Comparison of ENCODE assay signal across 11 mouse cellular contexts in the genomic region with DNA sequence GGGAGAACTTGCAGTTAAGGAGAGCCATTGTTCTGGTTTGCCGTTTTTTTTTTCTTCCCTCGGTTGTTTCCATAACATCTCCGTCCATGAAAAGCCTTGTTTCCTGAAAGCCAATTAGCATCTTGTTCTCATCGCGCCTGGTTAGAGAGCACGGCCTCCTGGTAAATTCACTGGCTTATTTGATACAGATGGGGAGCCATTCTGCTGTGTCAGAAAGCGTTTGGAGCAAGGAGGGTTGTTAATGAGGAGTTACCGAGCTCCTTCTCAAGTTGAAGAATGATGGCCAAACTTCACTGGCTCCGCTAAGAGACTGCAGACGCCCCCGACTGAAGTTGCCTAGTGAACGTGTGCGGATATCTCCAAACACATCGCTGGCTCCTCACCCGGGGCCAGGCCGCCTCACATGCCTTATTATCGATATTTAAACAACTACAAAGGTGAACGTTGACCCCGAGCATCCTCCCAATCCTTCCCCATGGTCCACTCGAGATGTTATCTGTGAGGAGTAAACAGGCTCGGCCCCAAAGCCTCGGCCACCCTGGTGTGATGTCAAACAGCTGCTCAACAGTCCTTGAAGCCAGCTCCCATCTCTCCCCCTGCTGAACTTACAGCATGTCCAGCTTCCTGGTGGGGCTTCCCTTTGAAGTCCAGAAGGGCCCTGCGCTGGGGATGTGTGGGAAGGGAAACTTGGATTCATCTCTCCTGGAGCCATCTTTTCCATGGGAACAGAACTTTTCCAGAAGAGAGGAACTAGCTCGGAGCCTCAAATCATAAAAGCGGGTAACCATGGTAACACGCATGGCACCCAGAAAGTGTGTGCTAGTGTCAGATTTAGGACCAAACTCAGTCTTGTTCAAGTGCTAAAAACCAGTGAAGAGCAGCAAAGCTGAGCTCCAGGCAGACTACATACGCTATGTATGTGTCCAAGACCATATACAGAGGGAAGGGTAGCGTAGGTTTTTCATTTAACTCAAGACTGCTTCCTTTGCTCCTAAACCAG.
DNase-seq lines count a peak whose midpoint lies in the region; ATAC-seq and TF ChIP-seq lines count a peak whose summit lies in the region.
"Had no signal": no experiment of that assay in that cellular context is flagged by ENCODE, and none has a peak within 500 bp of the region (broad histone marks: within the 10 kb centered on the region; RNA-seq: fewer than 3 reads in every experiment).

No protein-coding gene starts in this region.

- H3K4me2 ChIP-seq in lung, embryonic 14.5 days, result no peak overlapping the region
- no peak overlapping the region for H3K4me2 ChIP-seq in embryonic facial prominence, embryonic 12.5 days (replicated peaks)
- H3K4me2 ChIP-seq: midbrain, embryonic 12.5 days; stomach, embryonic 15.5 days had no signal

- TF ChIP-seq CTCF in lung, embryonic 14.5 days (IDR thresholded peaks at IDR 0.05; ENCODE audit: low read depth), result no peak

- no peaks in the 10 kb centered on the region for H3K27me3 ChIP-seq in lung, embryonic 14.5 days (ENCODE audit: insufficient read depth, low read length)
- H3K27me3 ChIP-seq in embryonic facial prominence, embryonic 12.5 days, result no peaks in the 10 kb centered on the region; the same call in 1 of the 2 replicates
- peaks cover 12% of the 10 kb centered on the region; the same call in 1 of the 2 replicates for H3K27me3 ChIP-seq in heart, embryonic 10.5 days (ENCODE audit: insufficient read depth, poor library complexity, severe bottlenecking)
- H3K27me3 ChIP-seq: midbrain, embryonic 12.5 days; stomach, embryonic 15.5 days had no signal

- 10% methylated on average over 28 of the region's 28 CpGs for WGBS in lung, embryonic 14.5 days
- WGBS in embryonic facial prominence, embryonic 12.5 days, result 47% methylated on average over 28 of the region's 28 CpGs
- WGBS in heart, embryonic 10.5 days, result 39% methylated on average over 28 of the region's 28 CpGs

- peak overlapping the region; percentile 84 for H3K27ac ChIP-seq in lung, embryonic 14.5 days (ENCODE audit: low read depth)
- H3K27ac ChIP-seq in embryonic facial prominence, embryonic 12.5 days, result peak overlapping the region; percentile 23; the same call in 1 of the 2 replicates
- no peak overlapping the region for H3K27ac ChIP-seq in heart, embryonic 10.5 days
- H3K27ac ChIP-seq: midbrain, embryonic 12.5 days; stomach, embryonic 15.5 days had no signal

- H3K4me3 ChIP-seq in lung, embryonic 14.5 days (ENCODE audit: low read depth, low read length), result no peak overlapping the region
- no peak overlapping the region for H3K4me3 ChIP-seq in embryonic facial prominence, embryonic 12.5 days
- H3K4me3 ChIP-seq in heart, embryonic 10.5 days, result no peak overlapping the region
- H3K4me3 ChIP-seq: midbrain, embryonic 12.5 days; stomach, embryonic 15.5 days had no signal

- DNase-seq in lung, embryonic 14.5 days, result peak; percentile 91
- DNase-seq in lung, postnatal 14 days, result no peak
- peak; percentile 11 to 63 for DNase-seq in layer of hippocampus, adult 18-20 months (ENCODE audit: low spot score in 2 of 2)
- DNase-seq in ovary, postnatal 14 days (ENCODE audit: low spot score), result peak; percentile 29
- no peak for DNase-seq in thymus, adult 18-20 months
- DNase-seq in testis, postnatal 10 days (ENCODE audit: low spot score), result no peak
- no peak for DNase-seq in heart, embryonic 10.5 days (ENCODE audit: low spot score)

- no peaks in the 10 kb centered on the region for H3K9me3 ChIP-seq in lung, embryonic 14.5 days (ENCODE audit: low read depth, low read length)
- H3K9me3 ChIP-seq in embryonic facial prominence, embryonic 12.5 days, result no peaks in the 10 kb centered on the region
- no peaks in the 10 kb centered on the region for H3K9me3 ChIP-seq in heart, embryonic 10.5 days
- H3K9me3 ChIP-seq: midbrain, embryonic 12.5 days; stomach, embryonic 15.5 days had no signal

- peak; percentile 93 for ATAC-seq in lung, embryonic 14.5 days (ENCODE audit: insufficient read depth)
- ATAC-seq in embryonic facial prominence, embryonic 12.5 days (ENCODE audit: insufficient number of reproducible peaks, insufficient read depth, low FRiP score, low TSS enrichment), result no peak

- no peaks in the 10 kb centered on the region for H3K36me3 ChIP-seq in lung, embryonic 14.5 days (ENCODE audit: insufficient read depth)
- no peaks in the 10 kb centered on the region for H3K36me3 ChIP-seq in embryonic facial prominence, embryonic 12.5 days
- no peaks in the 10 kb centered on the region for H3K36me3 ChIP-seq in heart, embryonic 10.5 days
- H3K36me3 ChIP-seq: G1E; midbrain, embryonic 12.5 days; stomach, embryonic 15.5 days had no signal

- H3K9ac ChIP-seq in lung, embryonic 14.5 days, result no peak overlapping the region
- H3K9ac ChIP-seq in embryonic facial prominence, embryonic 12.5 days, result no peak overlapping the region
- H3K9ac ChIP-seq: midbrain, embryonic 12.5 days; stomach, embryonic 15.5 days had no signal

- H3K4me1 ChIP-seq in lung, embryonic 14.5 days (ENCODE audit: insufficient read depth), result peaks cover 14% of the 10 kb centered on the region; the same call in 1 of the 2 replicates
- peaks cover 11% of the 10 kb centered on the region for H3K4me1 ChIP-seq in embryonic facial prominence, embryonic 12.5 days
- peaks cover 10% of the 10 kb centered on the region for H3K4me1 ChIP-seq in heart, embryonic 10.5 days
- H3K4me1 ChIP-seq: stomach, embryonic 15.5 days had no signal

Comparison
In these comparisons a context has a peak if more than half of its experiments do, and no peak if none do; other contexts are left out.
1. DNase-seq: peak in lung, embryonic 14.5 days (single experiment), layer of hippocampus, adult 18-20 months (2 of 2) and ovary, postnatal 14 days (single experiment); none in lung, postnatal 14 days (single experiment), thymus, adult 18-20 months (0 of 2), testis, postnatal 10 days (single experiment) and heart, embryonic 10.5 days (single experiment).